ENCODE assay signal across 18 mouse cellular contexts in genomic region chr13:70019999-70020838, GRCm38 (mm10).
DNase-seq lines count a peak whose midpoint lies in the region; ATAC-seq and TF ChIP-seq lines count a peak whose summit lies in the region.
"Had no signal": no experiment of that assay in that cellular context is flagged by ENCODE, and none has a peak within 500 bp of the region (broad histone marks: within the 10 kb centered on the region; RNA-seq: fewer than 3 reads in every experiment).

No protein-coding gene starts in this region.

- WGBS in hindbrain, embryonic 11.5 days: 14% methylated on average over 7 of the region's 7 CpGs
- 14% methylated on average over 7 of the region's 7 CpGs for WGBS in hindbrain, embryonic 14.5 days
- 11% methylated on average over 7 of the region's 7 CpGs for WGBS in forebrain, embryonic 15.5 days
- WGBS in midbrain, embryonic 15.5 days: 9% methylated on average over 7 of the region's 7 CpGs
- 42% methylated on average over 7 of the region's 7 CpGs for WGBS in cerebellum, adult 2 months

- no peak overlapping the region for H3K4me3 ChIP-seq in hindbrain, embryonic 11.5 days (ENCODE audit: low read depth, low read length)
- no peak overlapping the region for H3K4me3 ChIP-seq in hindbrain, embryonic 14.5 days (replicated peaks; ENCODE audit: low read length)
- H3K4me3 ChIP-seq in forebrain, embryonic 15.5 days: no peak overlapping the region
- no peak overlapping the region for H3K4me3 ChIP-seq in midbrain, embryonic 15.5 days
- H3K4me3 ChIP-seq in cerebellum, adult 2 months (replicated peaks; ENCODE audit: insufficient read depth, low read depth, low read length): no peak overlapping the region
- H3K4me3 ChIP-seq: limb, embryonic 13.5 days; liver, embryonic 15.5 days; megakaryocyte, embryonic 14.5 days had no signal

- peak; percentile 90 for ATAC-seq in hindbrain, embryonic 11.5 days (ENCODE audit: low FRiP score)
- ATAC-seq in hindbrain, embryonic 14.5 days (ENCODE audit: low FRiP score): no peak; the same call in 1 of the 2 replicates
- ATAC-seq in forebrain, embryonic 15.5 days (replicated peaks): peak; percentile 83
- peak; percentile 56 for ATAC-seq in midbrain, embryonic 15.5 days (replicated peaks)

- no peaks in the 10 kb centered on the region for H3K36me3 ChIP-seq in hindbrain, embryonic 11.5 days (ENCODE audit: control insufficient read depth, insufficient read depth, low read length)
- no peaks in the 10 kb centered on the region for H3K36me3 ChIP-seq in hindbrain, embryonic 14.5 days (replicated peaks; ENCODE audit: control insufficient read depth, insufficient read depth)
- no peaks in the 10 kb centered on the region for H3K36me3 ChIP-seq in forebrain, embryonic 15.5 days
- no peaks in the 10 kb centered on the region for H3K36me3 ChIP-seq in midbrain, embryonic 15.5 days (replicated peaks)
- H3K36me3 ChIP-seq: limb, embryonic 13.5 days; liver, embryonic 15.5 days had no signal

- TF ChIP-seq POLR2A in brain, embryonic 14.5 days (IDR thresholded peaks at IDR 0.05; ENCODE audit: borderline replicate concordance, extremely low read depth, insufficient read depth, insufficient read length, poor library complexity, severe bottlenecking): no peak
- TF ChIP-seq POLR2A in cerebellum, adult 2 months (IDR thresholded peaks at IDR 0.05; ENCODE audit: borderline replicate concordance, insufficient read depth, low read length): no peak

- no peaks in the 10 kb centered on the region for H3K9me3 ChIP-seq in hindbrain, embryonic 11.5 days (ENCODE audit: control insufficient read depth, low read length)
- no peaks in the 10 kb centered on the region for H3K9me3 ChIP-seq in hindbrain, embryonic 14.5 days (ENCODE audit: control insufficient read depth, low read length)
- H3K9me3 ChIP-seq in forebrain, embryonic 15.5 days: no peaks in the 10 kb centered on the region
- H3K9me3 ChIP-seq in midbrain, embryonic 15.5 days: no peaks in the 10 kb centered on the region
- H3K9me3 ChIP-seq: limb, embryonic 13.5 days; liver, embryonic 15.5 days had no signal

- TF ChIP-seq CTCF in brain, embryonic 14.5 days (IDR thresholded peaks at IDR 0.05; ENCODE audit: borderline replicate concordance, extremely low read depth, insufficient read depth, insufficient read length): no peak
- TF ChIP-seq CTCF in cerebellum, adult 2 months (IDR thresholded peaks at IDR 0.05; ENCODE audit: borderline replicate concordance, insufficient read depth, low read depth, low read length): no peak

- H3K27ac ChIP-seq in hindbrain, embryonic 11.5 days (ENCODE audit: low read depth, low read length): peak overlapping the region; percentile 6
- H3K27ac ChIP-seq in hindbrain, embryonic 14.5 days: no peak overlapping the region
- peak overlapping the region; percentile 50 for H3K27ac ChIP-seq in forebrain, embryonic 15.5 days (replicated peaks)
- no peak overlapping the region for H3K27ac ChIP-seq in midbrain, embryonic 15.5 days
- no peak overlapping the region for H3K27ac ChIP-seq in cerebellum, adult 2 months (ENCODE audit: insufficient read depth, low read length)
- H3K27ac ChIP-seq: limb, embryonic 13.5 days; liver, embryonic 15.5 days had no signal

- H3K9ac ChIP-seq in hindbrain, embryonic 11.5 days (ENCODE audit: low read depth, low read length): no peak overlapping the region
- no peak overlapping the region for H3K9ac ChIP-seq in hindbrain, embryonic 14.5 days
- H3K9ac ChIP-seq in forebrain, embryonic 15.5 days (replicated peaks): no peak overlapping the region
- H3K9ac ChIP-seq in midbrain, embryonic 15.5 days: no peak overlapping the region
- H3K9ac ChIP-seq: limb, embryonic 13.5 days; liver, embryonic 15.5 days had no signal

- H3K4me1 ChIP-seq in hindbrain, embryonic 11.5 days (replicated peaks; ENCODE audit: control insufficient read depth, insufficient read depth, low read length): 0 out of 2 replicates have a peak, but pooled peaks cover 3% of the 10 kb centered on the region
- H3K4me1 ChIP-seq in hindbrain, embryonic 14.5 days (replicated peaks; ENCODE audit: control insufficient read depth, insufficient read depth, low read length): no peaks in the 10 kb centered on the region
- peaks cover 14% of the 10 kb centered on the region for H3K4me1 ChIP-seq in forebrain, embryonic 15.5 days
- H3K4me1 ChIP-seq in midbrain, embryonic 15.5 days: no peaks in the 10 kb centered on the region
- no peaks in the 10 kb centered on the region for H3K4me1 ChIP-seq in cerebellum, adult 2 months (ENCODE audit: control insufficient read depth, insufficient read depth, low read length)
- H3K4me1 ChIP-seq: limb, embryonic 13.5 days; liver, embryonic 15.5 days; megakaryocyte, embryonic 14.5 days had no signal

- H3K27me3 ChIP-seq in hindbrain, embryonic 11.5 days (ENCODE audit: control insufficient read depth, insufficient read depth, low read length): no peaks in the 10 kb centered on the region
- H3K27me3 ChIP-seq in hindbrain, embryonic 14.5 days (ENCODE audit: control insufficient read depth, insufficient read depth, low read length): no peaks in the 10 kb centered on the region
- no peaks in the 10 kb centered on the region for H3K27me3 ChIP-seq in forebrain, embryonic 15.5 days
- no peaks in the 10 kb centered on the region for H3K27me3 ChIP-seq in midbrain, embryonic 15.5 days (replicated peaks)
- H3K27me3 ChIP-seq in cerebellum, adult 2 months (ENCODE audit: control insufficient read depth, insufficient read depth, low read length): no peaks in the 10 kb centered on the region
- H3K27me3 ChIP-seq: limb, embryonic 13.5 days; liver, embryonic 15.5 days; megakaryocyte, embryonic 14.5 days had no signal

- DNase-seq in hindbrain, embryonic 11.5 days (ENCODE audit: low spot score): peak; percentile 24
- no peak for DNase-seq in hindbrain, embryonic 14.5 days (ENCODE audit: low spot score)
- peak; percentile 83 for DNase-seq in brain, embryonic 14.5 days (ENCODE audit: low read depth)
- DNase-seq in cerebellum, adult 2 months: no peak
- DNase-seq in thymus, postnatal 10 days (ENCODE audit: low spot score in 2 of 2): no peak
- no peak for DNase-seq in frontal cortex, postnatal 10 days (ENCODE audit: low spot score in 2 of 2)
- DNase-seq: adrenal gland, adult 2 months; B cell, adult 2 months; cerebellum, adult 9-10 months; gastrocnemius, postnatal 10 days; heart, postnatal 10 days; lung, postnatal 10 days; thymus, postnatal 4 days had no signal

- H3K4me2 ChIP-seq in hindbrain, embryonic 11.5 days (replicated peaks; ENCODE audit: low read depth, low read length): no peak overlapping the region
- no peak overlapping the region for H3K4me2 ChIP-seq in hindbrain, embryonic 14.5 days (replicated peaks)
- H3K4me2 ChIP-seq in forebrain, embryonic 15.5 days (replicated peaks): no peak overlapping the region
- H3K4me2 ChIP-seq in midbrain, embryonic 15.5 days: no peak overlapping the region
- H3K4me2 ChIP-seq: limb, embryonic 13.5 days; liver, embryonic 15.5 days had no signal

Comparison
In these comparisons a context has a peak if more than half of its experiments do, and no peak if none do; other contexts are left out.
1. DNase-seq: peak in hindbrain, embryonic 11.5 days (single experiment) and brain, embryonic 14.5 days (single experiment); none in hindbrain, embryonic 14.5 days (single experiment), cerebellum, adult 2 months (0 of 2), thymus, postnatal 10 days (0 of 2) and frontal cortex, postnatal 10 days (0 of 2).
2. H3K27ac ChIP-seq: peak in hindbrain, embryonic 11.5 days (single experiment) and forebrain, embryonic 15.5 days (single experiment); none in hindbrain, embryonic 14.5 days (single experiment), midbrain, embryonic 15.5 days (single experiment) and cerebellum, adult 2 months (single experiment).